Mouse (Mus musculus): ENCODE data around the gene Cadm1.

- TF ChIP-seq CTCF (IDR thresholded peaks at IDR 0.05), result no peak
- TF ChIP-seq EP300 (IDR thresholded peaks at IDR 0.05), result no peak
Observed at GRCm38 (mm10) chr9:47803531-47804105, 273.6 kb downstream of the Cadm1 start.
